Mouse (Mus musculus) heart, embryonic 12.5 days (tissue): ENCODE measurements around the gene Wdr11. TPM values are rescaled to one million over a fixed set of nuclear protein-coding genes. Genes with fewer than 3 reads are reported as not detected.

Experiments
- ATAC-seq: fragments of 200-750 bp; cut with Nextera tagmentation; 2 replicates; pipeline ENCODE4 v1.8.0; 2017; ENCODE audit warnings: moderate TSS enrichment, moderate library complexity; ENCODE audit not compliant: insufficient number of reproducible peaks, low FRiP score
- H3K27ac ChIP-seq: fragments of 300-500 bp; sonication (generic); 2 replicates; pipeline ENCODE4 v1.5.1; 2016; ENCODE audit warnings: mild to moderate bottlenecking, moderate library complexity; ENCODE audit not compliant: poor library complexity, severe bottlenecking
- H3K27me3 ChIP-seq: fragments of 300-500 bp; sonication (generic); replicated peaks from 2 replicates; pipeline ENCODE4 v1.6.1; 2016; ENCODE audit warnings: mild to moderate bottlenecking, moderate library complexity
- H3K36me3 ChIP-seq: fragments of 300-500 bp; sonication (generic); 2 replicates; pipeline ENCODE4 v1.6.1; 2016; ENCODE audit warnings: mild to moderate bottlenecking, moderate library complexity
- H3K4me1 ChIP-seq: fragments of 300-500 bp; sonication (generic); replicated peaks from 2 replicates; pipeline ENCODE4 v1.6.1; 2016; ENCODE audit warnings: mild to moderate bottlenecking
- H3K4me2 ChIP-seq: fragments of 300-500 bp; sonication (generic); 2 replicates; pipeline ENCODE4 v1.6.1; 2016; ENCODE audit warnings: mild to moderate bottlenecking, moderate library complexity
- H3K4me3 ChIP-seq: fragments of 300-500 bp; sonication (generic); 2 replicates; pipeline ENCODE4 v1.5.1; 2016; ENCODE audit warnings: mild to moderate bottlenecking
- H3K9ac ChIP-seq: fragments of 300-500 bp; sonication (generic); 2 replicates; pipeline ENCODE4 v1.6.1; 2016; ENCODE audit warnings: mild to moderate bottlenecking, moderate library complexity
- H3K9me3 ChIP-seq: fragments of 300-500 bp; sonication (generic); replicated peaks from 2 replicates; pipeline ENCODE4 v1.6.1; 2016; ENCODE audit warnings: mild to moderate bottlenecking, moderate library complexity
- WGBS: fragments of 180-500 bp; shearing (Covaris S2); methylation state at CpG from one replicate; pipeline ENCODE4 v1.1.7; 2016; 5-methylcytosine and 5-hydroxymethylcytosine counted together
- polyA plus RNA-seq: library from polyadenylated mRNA; unstranded; fragments of >200 nt; fragmentation: Nextera tagmentation; extraction: Ambion mirVana; gene quantifications from 2 replicates; pipeline ENCODE4 v1.2.1, GENCODE M21; 2016

The Wdr11 gene
- polyA plus RNA-seq, 1 experiment from 2014 or later, result 35.3 TPM

DNA sequence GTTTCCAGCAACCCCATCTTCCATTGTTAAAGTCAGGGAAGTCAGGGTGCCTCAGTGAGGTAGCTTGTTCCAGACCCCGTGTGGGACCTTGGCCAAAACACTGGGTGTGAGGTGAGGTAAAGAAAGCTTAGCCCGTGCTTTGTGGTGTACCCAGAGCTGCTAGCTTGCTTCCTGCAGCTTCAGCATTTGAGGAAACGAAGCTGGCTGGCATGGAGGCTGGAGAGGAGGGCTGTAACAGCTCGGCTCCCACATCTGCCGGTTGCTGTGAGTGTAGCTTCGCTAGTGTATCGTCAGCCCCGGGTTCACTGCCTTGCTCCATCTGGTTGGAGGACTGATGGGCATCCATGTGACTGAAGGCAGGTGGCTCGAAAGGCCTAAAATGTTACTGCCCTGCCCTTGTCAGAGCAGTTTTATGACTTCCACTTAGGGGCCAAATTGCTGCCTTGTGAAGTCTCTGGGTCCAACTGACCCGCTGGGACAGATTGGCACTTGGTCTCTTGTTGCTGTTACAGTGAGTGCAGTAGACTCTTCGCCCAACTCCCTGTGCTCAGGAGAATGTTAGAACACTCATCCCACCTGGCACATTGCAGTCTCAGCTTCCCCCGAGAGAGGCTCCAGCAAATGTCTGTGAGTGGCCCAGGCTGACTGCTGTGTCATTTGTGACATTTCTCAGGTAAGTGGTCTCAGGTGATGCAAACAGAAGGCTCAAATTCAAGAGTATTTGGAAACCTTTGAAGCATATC lies 44.4 kb downstream of the Wdr11 start:
- Histone ChIP-seq H3K4me2 (no peak overlapping the region), H3K4me1 (peaks cover 3% of the 10 kb centered on the region), H3K9ac (no peak overlapping the region), H3K4me3 (no peak overlapping the region), H3K27ac (no peak overlapping the region), H3K36me3 (peaks cover 54% of the 10 kb centered on the region), H3K27me3 (no peaks in the 10 kb centered on the region), H3K9me3 (no peaks in the 10 kb centered on the region)
- ATAC-seq, result no peak
- WGBS, result 87% methylated on average over 12 of the region's 12 CpGs

DNA sequence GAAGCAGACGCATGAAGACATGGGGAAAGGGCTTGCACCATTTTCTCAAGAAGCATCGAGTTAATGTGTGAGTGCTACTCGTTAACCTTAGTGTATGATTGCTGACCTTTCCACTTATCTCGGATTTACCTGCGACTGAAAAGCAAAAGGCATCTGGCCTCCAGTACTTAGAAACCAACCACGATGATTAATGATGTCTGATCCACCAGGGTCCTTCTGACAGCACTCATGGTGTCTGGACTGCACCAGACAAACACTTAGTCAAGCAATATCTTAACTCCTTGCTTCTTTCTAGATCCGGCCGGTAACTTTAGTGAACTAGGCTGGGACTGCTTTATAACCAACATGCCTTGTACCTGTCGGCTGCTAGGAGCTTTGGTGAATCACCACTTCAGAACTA lies 45.3 kb downstream of the Wdr11 start:
- Histone ChIP-seq H3K4me2 (no peak overlapping the region), H3K9me3 (no peaks in the 10 kb centered on the region), H3K9ac (no peak overlapping the region), H3K4me3 (no peak overlapping the region), H3K27me3 (no peaks in the 10 kb centered on the region), H3K4me1 (no peaks in the 10 kb centered on the region), H3K36me3 (peaks cover 46% of the 10 kb centered on the region), H3K27ac (no peak overlapping the region)
- ATAC-seq, result no peak
- 65% methylated on average over 9 of the region's 9 CpGs for WGBS

DNA sequence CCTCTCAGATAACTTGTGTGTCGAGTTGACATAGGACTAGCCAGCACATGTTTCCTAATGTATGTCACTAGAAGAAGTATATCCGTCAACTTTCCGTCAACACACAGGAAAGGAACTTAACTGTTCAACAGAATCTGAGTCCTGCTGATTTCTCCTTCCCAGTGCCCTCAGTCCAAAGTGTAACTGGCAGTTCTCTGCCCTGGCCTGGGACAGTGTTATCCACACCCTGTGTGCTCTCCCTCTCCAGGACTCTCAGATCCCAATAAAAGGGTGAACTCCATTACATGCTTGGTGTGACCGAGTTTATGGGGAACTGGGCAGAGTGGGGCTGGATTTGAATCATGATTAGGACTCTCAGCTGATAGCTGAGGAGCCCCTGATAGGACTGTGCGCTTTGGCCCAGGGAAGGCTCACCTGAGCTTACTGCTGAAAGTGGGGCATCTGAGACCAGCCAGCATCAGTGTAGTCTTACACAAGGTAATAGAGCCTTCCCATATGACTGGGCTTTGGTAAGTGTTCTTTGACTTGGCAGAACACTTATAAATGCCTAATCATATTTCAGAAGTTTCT lies 46.3 kb downstream of the Wdr11 start:
- WGBS, result 78% methylated on average over 5 of the region's 5 CpGs
- no peak overlapping the region for H3K27ac ChIP-seq
- no peaks in the 10 kb centered on the region for H3K9me3 ChIP-seq
- H3K4me3 ChIP-seq, result no peak overlapping the region
- no peak overlapping the region for H3K9ac ChIP-seq
- ATAC-seq, result no peak
- peaks cover 36% of the 10 kb centered on the region for H3K36me3 ChIP-seq
- H3K4me2 ChIP-seq, result no peak overlapping the region
- H3K27me3 ChIP-seq, result no peaks in the 10 kb centered on the region
- no peaks in the 10 kb centered on the region for H3K4me1 ChIP-seq

DNA sequence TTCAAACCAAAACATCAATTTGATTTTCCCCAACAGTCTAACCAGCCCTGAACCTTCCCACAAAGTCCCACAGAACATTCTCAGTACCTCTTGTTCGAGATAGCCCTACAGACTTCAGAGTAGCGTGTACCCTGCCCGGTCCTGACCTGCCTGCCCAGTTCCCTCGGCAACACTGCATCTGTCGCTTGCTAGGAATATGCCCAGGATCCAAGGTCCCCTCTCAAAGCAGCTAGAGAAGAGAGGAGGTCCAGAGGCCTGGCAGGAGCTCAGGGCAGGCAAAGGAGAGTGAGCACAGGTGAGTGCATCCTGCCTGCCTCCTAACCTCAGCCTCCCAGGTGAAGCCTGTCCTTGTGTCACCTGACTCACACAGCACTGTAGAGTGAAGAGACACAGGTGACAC lies 47.3 kb downstream of the Wdr11 start:
- H3K9ac ChIP-seq, result no peak overlapping the region
- H3K4me2 ChIP-seq, result no peak overlapping the region
- H3K27me3 ChIP-seq, result no peaks in the 10 kb centered on the region
- WGBS, result 87% methylated on average over 5 of the region's 5 CpGs
- no peak overlapping the region for H3K4me3 ChIP-seq
- peaks cover 26% of the 10 kb centered on the region for H3K36me3 ChIP-seq
- ATAC-seq, result no peak
- no peaks in the 10 kb centered on the region; the same call in 1 of the 2 replicates for H3K4me1 ChIP-seq
- H3K9me3 ChIP-seq, result no peaks in the 10 kb centered on the region
- no peak overlapping the region for H3K27ac ChIP-seq

DNA sequence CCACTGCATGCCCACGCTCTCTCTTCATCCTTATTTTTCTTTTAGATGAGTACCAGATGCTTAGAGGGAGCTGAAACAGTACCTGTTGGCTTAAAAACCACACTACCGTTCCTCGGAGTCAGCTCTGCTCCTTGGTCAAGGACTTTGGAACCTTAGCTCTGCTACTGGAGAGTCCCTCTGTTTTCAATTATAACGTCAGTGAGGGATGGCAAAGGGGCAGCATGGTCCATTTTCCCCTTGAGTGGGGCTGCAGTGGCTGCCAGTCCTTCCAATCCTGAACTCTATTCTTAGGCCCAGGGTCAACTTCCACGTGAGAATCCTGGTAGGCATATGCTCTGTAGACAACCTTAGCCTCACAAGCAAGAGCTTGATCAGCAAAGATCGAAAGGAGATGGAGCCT lies 48.2 kb downstream of the Wdr11 start:
- no peak for ATAC-seq
- no peak overlapping the region for H3K4me2 ChIP-seq
- H3K9ac ChIP-seq, result no peak overlapping the region
- no peaks in the 10 kb centered on the region for H3K27me3 ChIP-seq
- H3K4me3 ChIP-seq, result no peak overlapping the region
- H3K27ac ChIP-seq, result no peak overlapping the region
- 70% methylated on average over 6 of the region's 6 CpGs for WGBS
- no peaks in the 10 kb centered on the region for H3K9me3 ChIP-seq
- peaks cover 19% of the 10 kb centered on the region for H3K36me3 ChIP-seq
- no peaks in the 10 kb centered on the region; the same call in 1 of the 2 replicates for H3K4me1 ChIP-seq

DNA sequence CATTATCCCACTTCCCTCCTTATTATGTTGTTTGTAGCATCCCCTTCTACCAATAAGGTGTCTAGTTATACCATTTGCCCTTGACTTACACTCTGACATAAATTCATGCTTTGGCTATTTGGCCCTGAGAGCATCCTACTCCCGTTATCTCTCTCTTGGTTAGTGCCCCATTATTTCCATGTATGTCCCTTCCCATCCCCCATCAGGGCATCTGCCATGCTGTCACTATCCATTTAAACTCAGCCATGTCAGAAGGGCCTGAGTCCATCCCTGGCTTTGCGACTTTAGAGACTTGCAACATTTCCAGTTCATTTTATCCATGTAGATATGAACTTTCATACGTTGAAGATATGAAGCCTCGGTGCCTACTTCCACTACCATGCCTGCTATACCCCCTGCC lies 51.6 kb downstream of the Wdr11 start:
- no peak overlapping the region for H3K9ac ChIP-seq
- H3K4me1 ChIP-seq, result no peaks in the 10 kb centered on the region; the same call in 1 of the 2 replicates
- H3K36me3 ChIP-seq, result no peaks in the 10 kb centered on the region
- H3K9me3 ChIP-seq, result no peaks in the 10 kb centered on the region
- H3K4me3 ChIP-seq, result no peak overlapping the region
- no peaks in the 10 kb centered on the region for H3K27me3 ChIP-seq
- no peak overlapping the region for H3K27ac ChIP-seq
- ATAC-seq, result no peak
- 77% methylated on average over 4 of the region's 4 CpGs for WGBS
- no peak overlapping the region for H3K4me2 ChIP-seq

DNA sequence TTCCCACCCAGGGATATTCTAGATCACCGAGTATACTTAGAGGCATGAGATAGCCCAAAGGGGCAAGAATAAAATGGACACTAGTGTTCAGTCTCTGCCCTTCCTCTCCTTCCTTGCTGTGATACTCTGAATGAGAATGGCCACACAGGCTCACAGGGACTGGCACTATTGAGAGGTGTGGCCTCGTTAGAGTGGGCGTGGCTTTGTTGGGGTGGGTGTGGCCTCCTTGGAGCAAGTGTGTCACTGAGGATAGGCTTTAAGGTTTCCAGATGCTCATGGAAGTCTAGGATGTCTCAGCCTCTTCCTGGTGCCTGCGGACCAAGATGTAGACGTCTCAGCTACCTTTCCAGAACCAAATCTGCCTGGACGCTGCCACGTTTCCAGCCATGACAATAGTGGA lies 56.1 kb downstream of the Wdr11 start:
- no peak overlapping the region for H3K4me2 ChIP-seq
- WGBS, result 69% methylated on average over 7 of the region's 7 CpGs
- no peaks in the 10 kb centered on the region for H3K9me3 ChIP-seq
- H3K9ac ChIP-seq, result no peak overlapping the region
- no peak for ATAC-seq
- H3K27me3 ChIP-seq, result no peaks in the 10 kb centered on the region
- no peak overlapping the region for H3K4me3 ChIP-seq
- no peaks in the 10 kb centered on the region; the same call in 1 of the 2 replicates for H3K4me1 ChIP-seq
- H3K27ac ChIP-seq, result no peak overlapping the region
- no peaks in the 10 kb centered on the region for H3K36me3 ChIP-seq

DNA sequence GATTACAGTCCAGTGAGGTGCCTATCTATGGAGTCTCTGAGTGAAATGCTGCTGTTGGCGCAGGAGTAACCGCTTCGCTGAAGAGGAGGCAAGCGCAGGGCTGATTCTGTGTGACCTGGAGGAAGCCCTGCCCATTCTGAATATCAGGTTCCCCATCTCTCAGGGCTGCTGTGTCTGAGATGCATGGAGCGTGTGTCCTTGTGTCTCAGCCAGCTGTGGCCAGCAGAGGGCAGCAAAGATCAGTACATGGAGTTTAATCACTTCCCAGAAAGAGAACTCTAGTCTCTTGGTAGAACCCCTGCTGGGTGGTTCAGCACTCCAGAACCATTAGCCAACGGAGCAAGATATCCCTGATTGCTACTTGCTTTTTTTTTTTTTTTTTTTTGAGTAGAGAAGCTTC lies 57.3 kb downstream of the Wdr11 start:
- Histone ChIP-seq H3K27ac (no peak overlapping the region), H3K4me3 (no peak overlapping the region), H3K27me3 (no peaks in the 10 kb centered on the region), H3K36me3 (no peaks in the 10 kb centered on the region), H3K4me2 (no peak overlapping the region), H3K4me1 (no peaks in the 10 kb centered on the region; the same call in 1 of the 2 replicates), H3K9ac (no peak overlapping the region), H3K9me3 (no peaks in the 10 kb centered on the region)
- no peak for ATAC-seq
- 9% methylated on average over 6 of the region's 6 CpGs for WGBS

DNA sequence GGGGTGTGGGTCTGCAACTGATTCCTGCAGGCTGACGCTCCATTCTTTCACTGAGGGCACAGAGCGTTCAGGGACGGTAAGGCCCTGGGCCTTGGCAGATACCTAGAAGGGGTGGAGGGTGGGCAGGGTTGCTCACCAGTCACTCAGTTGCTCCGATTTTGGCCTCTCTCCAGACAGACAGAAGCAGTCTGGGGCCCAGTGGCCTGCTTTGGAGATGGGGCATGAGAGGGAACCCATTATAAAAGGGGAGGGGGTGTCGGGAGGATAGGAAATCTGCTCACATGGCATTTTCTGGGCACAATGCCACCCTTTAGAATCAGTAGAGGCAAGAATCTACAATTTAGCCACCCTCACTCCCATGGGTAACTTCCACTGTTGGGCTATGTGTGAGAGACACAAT lies 59.1 kb downstream of the Wdr11 start:
- Histone ChIP-seq H3K4me1 (no peaks in the 10 kb centered on the region; the same call in 1 of the 2 replicates), H3K4me3 (no peak overlapping the region), H3K9me3 (no peaks in the 10 kb centered on the region), H3K9ac (no peak overlapping the region), H3K4me2 (no peak overlapping the region), H3K27ac (no peak overlapping the region), H3K36me3 (no peaks in the 10 kb centered on the region), H3K27me3 (0 out of 2 replicates have a peak, but pooled peaks cover 6% of the 10 kb centered on the region)
- ATAC-seq, result no peak
- 80% methylated on average over 5 of the region's 5 CpGs for WGBS

DNA sequence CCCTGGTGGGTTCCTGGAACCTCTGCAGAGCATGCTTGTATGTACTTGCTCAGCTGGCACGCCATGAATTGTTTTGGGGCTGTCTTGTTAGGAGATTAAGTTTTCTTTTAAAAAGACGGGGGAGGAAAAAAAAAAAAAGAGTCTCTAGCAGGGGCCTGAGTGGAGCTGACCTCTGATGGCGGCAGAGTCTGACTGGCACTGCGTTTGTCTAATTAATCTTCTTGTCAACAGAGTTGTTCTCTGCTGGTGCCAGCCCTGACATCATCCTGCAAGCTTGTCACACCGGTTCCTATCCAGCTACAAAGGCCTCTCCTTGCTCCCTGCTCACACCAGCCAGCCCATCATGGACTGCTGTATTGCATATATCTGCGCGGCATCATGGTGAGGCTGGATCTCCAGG lies 60.1 kb downstream of the Wdr11 start:
- Histone ChIP-seq H3K36me3 (no peaks in the 10 kb centered on the region), H3K4me1 (no peaks in the 10 kb centered on the region; the same call in 1 of the 2 replicates), H3K4me2 (no peak overlapping the region), H3K4me3 (no peak overlapping the region), H3K9me3 (no peaks in the 10 kb centered on the region), H3K27ac (no peak overlapping the region), H3K9ac (no peak overlapping the region), H3K27me3 (peaks cover 6% of the 10 kb centered on the region; the same call in 1 of the 2 replicates)
- ATAC-seq, result no peak
- WGBS, result 35% methylated on average over 7 of the region's 7 CpGs

DNA sequence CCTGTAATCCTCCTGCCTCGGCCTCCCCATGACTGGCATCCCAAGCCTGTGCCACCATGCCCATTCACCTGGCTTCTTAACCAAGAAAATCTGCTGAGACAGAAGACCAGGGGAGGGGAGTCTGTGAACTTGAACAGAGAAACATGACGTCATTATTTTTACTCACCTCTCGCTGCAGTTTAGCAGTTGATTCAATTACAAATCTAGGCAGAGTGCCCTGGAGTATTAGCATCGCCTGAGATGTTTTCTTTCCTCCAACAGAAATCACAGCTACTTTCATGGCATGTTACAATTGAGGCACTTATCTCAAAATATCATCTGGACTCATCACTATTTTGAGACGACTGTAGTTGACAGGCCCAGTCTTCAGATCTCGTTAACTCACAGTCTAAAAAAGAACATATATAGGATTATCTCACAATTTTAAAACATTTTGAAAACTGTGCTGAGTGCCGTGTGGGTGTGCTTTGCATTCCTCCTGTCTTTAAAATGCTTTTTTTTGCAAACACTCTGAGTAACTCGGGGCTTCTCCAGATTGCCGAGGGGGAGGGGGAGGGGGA lies 61.3 kb downstream of the Wdr11 start:
- no peaks in the 10 kb centered on the region; the same call in 1 of the 2 replicates for H3K4me1 ChIP-seq
- no peak overlapping the region for H3K4me2 ChIP-seq
- H3K9me3 ChIP-seq, result no peaks in the 10 kb centered on the region
- no peak overlapping the region for H3K9ac ChIP-seq
- 56% methylated on average over 7 of the region's 9 CpGs for WGBS
- H3K4me3 ChIP-seq, result no peak overlapping the region
- peaks cover 6% of the 10 kb centered on the region; the same call in 1 of the 2 replicates for H3K27me3 ChIP-seq
- ATAC-seq, result no peak
- no peaks in the 10 kb centered on the region for H3K36me3 ChIP-seq
- no peak overlapping the region for H3K27ac ChIP-seq
